Mouse (Mus musculus) liver, postnatal 0 days (tissue): ENCODE measurements around the gene Pld1.

ENCODE experiments used
- CTCF ChIP-seq: sonication (generic); IDR thresholded peaks from 2 replicates; pipeline ENCODE4 v1.5.1; 2016; ENCODE audit warnings: antibody characterized with exemption, low read depth
- EP300 ChIP-seq: IDR thresholded peaks from 2 replicates; pipeline ENCODE4 v1.6.1; 2016; ENCODE audit warnings: antibody characterized with exemption, low read depth, mild to moderate bottlenecking

- TF ChIP-seq CTCF, result peak; percentile 41
- TF ChIP-seq EP300, result peak; percentile 78
These were observed 33.7 kb upstream of the Pld1 start for GRCm38 (mm10) chr3:27904659-27905330.
